Mouse (Mus musculus) C2C12 (cell line): ENCODE data around the gene Wnt2b.

Experiments used
- CEBPB ChIP-seq: IDR thresholded peaks from one replicate; pipeline ENCODE4 v1.6.1; 2011; ENCODE audit warnings: low read depth, mild to moderate bottlenecking, control low read depth, moderate library complexity
- CTCF ChIP-seq: IDR thresholded peaks from one replicate; pipeline ENCODE4 v1.5.1; 2011; ENCODE audit not compliant: control insufficient read depth, insufficient read depth, insufficient read length
- MYOD1 ChIP-seq: IDR thresholded peaks from one replicate; pipeline ENCODE4 v1.6.1; 2011; ENCODE audit warnings: low read depth; ENCODE audit not compliant: control insufficient read depth, insufficient read length
- MYOG ChIP-seq: IDR thresholded peaks from one replicate; pipeline ENCODE4 v1.6.1; 2011; ENCODE audit not compliant: control insufficient read depth, insufficient read length; ENCODE audit errors: extremely low read depth
- USF1 ChIP-seq: IDR thresholded peaks from one replicate; pipeline ENCODE4 v1.6.1; 2011; ENCODE audit warnings: low read depth, mild to moderate bottlenecking, control low read depth, moderate library complexity

GRCm38 (mm10) chr3:104954551-104954950 is 7.2 kb downstream of the Wnt2b start:
- TF ChIP-seq CTCF (no peak), USF1 (no peak), CEBPB (no peak), MYOG (no peak), MYOD1 (no peak)
